Mouse (Mus musculus) hindbrain, postnatal 0 days (tissue): ENCODE measurements around the gene Sfmbt2. TPM values are rescaled to one million over a fixed set of nuclear protein-coding genes. Genes with fewer than 3 reads are reported as not detected.

Experiments used
- ATAC-seq: fragments of 200-750 bp; cut with Nextera tagmentation; 2 replicates; pipeline ENCODE4 v1.8.0; 2017; ENCODE audit warnings: mild to moderate bottlenecking, moderate TSS enrichment, moderate library complexity
- DNase-seq: peaks from one replicate; pipeline ENCODE4 v3.0.0-alpha.2; 2015; ENCODE audit warnings: low spot score
- H3K27ac ChIP-seq: fragments of 300-500 bp; sonication (generic); 2 replicates; pipeline ENCODE4 v1.5.1; 2014; ENCODE audit warnings: mild to moderate bottlenecking
- H3K27me3 ChIP-seq: fragments of 300-500 bp; sonication (generic); 2 replicates; pipeline ENCODE4 v1.6.1; 2014; ENCODE audit warnings: low read length, mixed read lengths; ENCODE audit not compliant: insufficient read depth
- H3K36me3 ChIP-seq: fragments of 300-500 bp; sonication (generic); 2 replicates; pipeline ENCODE4 v1.6.1; 2014; ENCODE audit warnings: low read length, mixed read lengths; ENCODE audit not compliant: insufficient read depth
- H3K4me1 ChIP-seq: fragments of 300-500 bp; sonication (generic); 2 replicates; pipeline ENCODE4 v1.6.1; 2014; ENCODE audit warnings: antibody characterized with exemption, low read length, mixed read lengths; ENCODE audit not compliant: insufficient read depth
- H3K4me2 ChIP-seq: fragments of 300-500 bp; sonication (generic); 2 replicates; pipeline ENCODE4 v1.6.1; 2014; ENCODE audit warnings: low read depth, mild to moderate bottlenecking, low read length, moderate library complexity, mixed read lengths
- H3K4me3 ChIP-seq: fragments of 300-500 bp; sonication (generic); 2 replicates; pipeline ENCODE4 v1.5.1; 2014; ENCODE audit warnings: low read length
- H3K9ac ChIP-seq: fragments of 300-500 bp; sonication (generic); replicated peaks from 2 replicates; pipeline ENCODE4 v1.6.1; 2014; ENCODE audit warnings: mild to moderate bottlenecking, low read length, moderate library complexity, mixed read lengths
- H3K9me3 ChIP-seq: fragments of 300-500 bp; sonication (generic); 2 replicates; pipeline ENCODE4 v1.6.1; 2016; ENCODE audit warnings: low read length, mixed read lengths
- CTCF ChIP-seq: IDR thresholded peaks from 2 replicates; pipeline ENCODE4 v1.5.1; 2016; ENCODE audit warnings: antibody characterized with exemption, control low read depth, low read depth
- WGBS: fragments of 180-500 bp; shearing (Covaris S2); extraction: QIAGEN DNeasy Blood & Tissue Kit; methylation state at CpG from one replicate; pipeline ENCODE4 v1.1.7; 2014; 5-methylcytosine and 5-hydroxymethylcytosine counted together
- polyA plus RNA-seq: library from polyadenylated mRNA; unstranded; fragments of >200 nt; fragmentation: Nextera tagmentation; extraction: Ambion mirVana; gene quantifications from 2 replicates; pipeline ENCODE4 v1.2.1, GENCODE M21; 2015
- total RNA-seq: library from RNA; depleted of rRNA; stranded (reverse); fragments of >200 nt; gene quantifications from 2 replicates; pipeline ENCODE4 v1.2.3, GENCODE M21; 2014

Gene Sfmbt2
- total and polyA plus RNA-seq, 2 experiments from 2014 or later, result 5.2 to 6.8 TPM

DNA sequence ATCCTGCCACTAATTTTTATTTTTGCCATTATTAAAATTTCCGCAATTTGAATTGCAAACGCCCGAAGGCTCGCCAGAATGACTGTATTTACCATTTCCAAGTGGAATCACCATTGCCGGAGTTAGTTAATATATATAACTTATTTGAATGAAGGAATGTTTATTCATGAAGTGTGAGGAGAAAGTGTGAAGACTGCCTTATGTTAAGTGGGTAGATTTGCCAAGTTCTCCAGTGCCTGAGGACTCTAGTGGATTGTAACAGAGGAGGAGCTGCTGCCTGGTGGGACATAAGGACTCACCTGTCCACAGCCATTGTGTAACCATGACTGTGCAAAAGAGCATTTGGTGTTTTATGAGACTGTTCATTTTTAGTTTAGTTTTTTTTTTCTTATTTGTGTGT lies 39.8 kb downstream of the Sfmbt2 start:
- Histone ChIP-seq H3K36me3 (no peaks in the 10 kb centered on the region), H3K9ac (no peak overlapping the region), H3K4me1 (no peaks in the 10 kb centered on the region), H3K27ac (no peak overlapping the region), H3K9me3 (no peaks in the 10 kb centered on the region), H3K4me3 (no peak overlapping the region), H3K4me2 (no peak overlapping the region), H3K27me3 (no peaks in the 10 kb centered on the region)
- TF ChIP-seq CTCF, result no peak
- no peak for DNase-seq
- ATAC-seq, result no peak
- 81% methylated on average over 5 of the region's 5 CpGs for WGBS

DNA sequence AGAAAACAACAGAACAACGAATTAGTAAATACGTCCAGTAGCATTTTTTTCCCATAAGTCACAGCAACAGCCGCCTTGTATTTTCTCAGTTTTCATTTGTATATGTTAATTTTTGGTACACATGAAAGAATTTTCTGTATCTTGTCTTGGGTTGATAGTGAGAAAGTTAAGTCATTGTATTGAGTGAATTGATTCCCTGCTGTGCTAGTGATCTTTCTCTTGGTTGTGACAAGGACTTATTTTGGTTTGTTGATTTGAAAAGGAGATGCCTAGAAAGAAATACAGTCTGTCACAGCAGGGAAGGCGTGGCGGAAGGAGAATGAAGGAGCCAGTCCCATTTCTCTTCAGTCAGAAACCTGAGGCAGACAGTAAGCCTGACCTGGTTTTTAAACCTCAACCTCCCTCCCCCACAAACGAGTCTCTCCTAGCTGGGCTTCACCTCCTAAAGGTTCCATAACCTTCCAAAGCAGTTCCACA lies 50.7 kb downstream of the Sfmbt2 start:
- no peak for TF ChIP-seq CTCF
- H3K27me3 ChIP-seq, result no peaks in the 10 kb centered on the region
- no peak overlapping the region for H3K9ac ChIP-seq
- H3K4me2 ChIP-seq, result no peak overlapping the region
- H3K4me1 ChIP-seq, result no peaks in the 10 kb centered on the region
- ATAC-seq (no peak), DNase-seq (no peak)
- WGBS, result 62% methylated on average over 6 of the region's 6 CpGs
- H3K9me3 ChIP-seq, result no peaks in the 10 kb centered on the region
- H3K27ac ChIP-seq, result no peak overlapping the region
- no peak overlapping the region for H3K4me3 ChIP-seq
- H3K36me3 ChIP-seq, result no peaks in the 10 kb centered on the region

DNA sequence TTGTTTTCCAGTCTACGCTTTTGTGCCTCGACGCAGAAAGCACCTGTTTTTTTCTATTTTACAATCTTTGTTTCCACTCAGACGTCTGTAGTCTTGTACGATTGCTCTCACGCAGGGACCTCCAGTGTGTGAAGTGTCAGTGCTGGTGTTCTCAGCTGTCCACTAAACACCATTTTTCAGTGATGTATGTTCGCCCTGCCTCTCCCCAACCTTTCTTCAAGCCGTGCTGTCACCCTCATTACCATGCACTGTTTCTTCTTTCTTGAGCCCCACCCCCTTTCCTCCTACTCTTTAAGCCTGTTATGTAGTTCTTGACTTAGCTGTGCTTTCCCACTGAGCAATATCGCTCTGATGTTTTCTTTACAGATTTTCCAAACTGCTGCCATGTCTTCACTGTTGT lies 67.0 kb downstream of the Sfmbt2 start:
- ATAC-seq, result no peak
- no peak overlapping the region for H3K4me3 ChIP-seq
- whole genome bisulfite sequencing, result 38% methylated on average over 9 of the region's 9 CpGs

DNA sequence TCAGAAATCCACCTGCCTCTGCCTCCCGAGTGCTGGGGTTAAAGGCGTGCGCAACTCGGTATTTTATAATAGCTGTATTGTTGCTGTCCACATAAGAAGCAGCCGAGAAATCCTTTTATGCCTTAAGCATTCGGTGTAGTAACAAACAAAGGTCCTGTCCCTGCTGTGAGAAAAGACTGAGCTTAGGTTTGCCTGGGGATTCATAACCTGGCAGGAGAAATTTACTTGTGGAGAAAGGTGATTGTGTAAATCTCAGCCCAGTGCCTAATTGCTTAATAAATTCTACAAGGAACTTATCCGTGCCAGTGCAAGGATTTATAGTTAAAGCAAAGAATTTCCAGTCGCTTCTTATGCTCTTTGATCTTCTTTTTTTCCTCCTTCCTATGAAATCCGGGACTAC lies 71.5 kb downstream of the Sfmbt2 start:
- no peaks in the 10 kb centered on the region for H3K4me1 ChIP-seq
- TF ChIP-seq CTCF, result no peak
- no peaks in the 10 kb centered on the region for H3K9me3 ChIP-seq
- H3K9ac ChIP-seq, result no peak overlapping the region
- DNase-seq, result no peak
- no peaks in the 10 kb centered on the region for H3K27me3 ChIP-seq
- H3K4me2 ChIP-seq, result no peak overlapping the region
- 73% methylated on average over 9 of the region's 9 CpGs for WGBS
- ATAC-seq, result no peak
- no peak overlapping the region for H3K4me3 ChIP-seq
- H3K27ac ChIP-seq, result no peak overlapping the region
- no peaks in the 10 kb centered on the region for H3K36me3 ChIP-seq

More for the DNA sequence above, 67.0 kb downstream of the Sfmbt2 start:
- DNase-seq, result no peak
- Histone ChIP-seq H3K9me3 (no peaks in the 10 kb centered on the region), H3K27me3 (no peaks in the 10 kb centered on the region), H3K27ac (no peak overlapping the region), H3K4me2 (no peak overlapping the region), H3K9ac (no peak overlapping the region), H3K36me3 (no peaks in the 10 kb centered on the region), H3K4me1 (no peaks in the 10 kb centered on the region)
- TF ChIP-seq CTCF, result no peak

DNA sequence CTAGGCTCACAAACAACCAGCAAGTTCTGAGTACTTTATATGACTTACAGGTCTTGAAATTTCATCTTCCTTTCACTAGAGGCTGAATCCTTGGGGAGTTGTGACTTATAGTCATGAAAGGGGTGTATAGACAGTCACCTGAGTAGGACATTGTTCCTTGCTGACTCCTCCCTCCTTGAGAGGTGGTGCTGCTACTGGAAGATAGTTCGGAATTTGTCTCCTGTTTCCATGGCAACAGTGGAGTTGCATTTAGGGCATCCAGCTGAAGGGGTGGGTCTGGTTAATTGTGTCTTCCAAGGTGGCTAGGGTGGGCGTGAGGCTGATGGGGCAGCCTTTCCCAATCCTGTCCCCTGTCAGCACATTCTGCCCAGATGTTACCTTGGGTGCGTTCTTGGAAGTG lies 83.3 kb downstream of the Sfmbt2 start:
- Histone ChIP-seq H3K9ac (no peak overlapping the region), H3K4me2 (no peak overlapping the region), H3K27me3 (no peaks in the 10 kb centered on the region), H3K4me1 (no peaks in the 10 kb centered on the region), H3K27ac (no peak overlapping the region), H3K36me3 (no peaks in the 10 kb centered on the region), H3K9me3 (no peaks in the 10 kb centered on the region), H3K4me3 (no peak overlapping the region)
- no peak for TF ChIP-seq CTCF
- peak; percentile 52 for DNase-seq
- WGBS, result 47% methylated on average over 3 of the region's 3 CpGs
- peak; percentile 46; the same call in 1 of the 2 replicates for ATAC-seq

DNA sequence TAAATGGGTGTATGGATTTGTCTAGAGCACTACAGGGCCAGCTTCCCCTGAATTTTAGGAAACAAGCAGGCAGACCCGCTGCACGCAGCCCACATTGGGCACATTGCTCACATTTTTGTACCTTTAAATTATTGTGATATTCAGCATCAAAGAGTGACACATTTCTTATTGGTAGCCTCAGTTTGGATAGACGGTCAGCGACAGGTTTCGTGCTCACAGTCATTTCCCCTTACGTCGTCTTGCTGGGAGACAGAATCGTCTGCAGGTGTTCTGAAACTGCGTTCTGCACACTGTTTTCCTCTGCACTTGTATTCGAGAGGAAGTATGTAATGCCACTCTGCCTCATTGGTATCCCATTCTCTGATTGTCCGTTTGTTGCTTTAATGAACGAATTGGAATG lies 88.0 kb downstream of the Sfmbt2 start:
- DNase-seq (no peak), ATAC-seq (no peak)
- Histone ChIP-seq H3K9ac (no peak overlapping the region), H3K9me3 (no peaks in the 10 kb centered on the region), H3K4me3 (no peak overlapping the region), H3K36me3 (no peaks in the 10 kb centered on the region), H3K4me1 (no peaks in the 10 kb centered on the region), H3K4me2 (no peak overlapping the region), H3K27ac (no peak overlapping the region), H3K27me3 (no peaks in the 10 kb centered on the region)
- no peak for TF ChIP-seq CTCF
- 89% methylated on average over 12 of the region's 12 CpGs for WGBS

DNA sequence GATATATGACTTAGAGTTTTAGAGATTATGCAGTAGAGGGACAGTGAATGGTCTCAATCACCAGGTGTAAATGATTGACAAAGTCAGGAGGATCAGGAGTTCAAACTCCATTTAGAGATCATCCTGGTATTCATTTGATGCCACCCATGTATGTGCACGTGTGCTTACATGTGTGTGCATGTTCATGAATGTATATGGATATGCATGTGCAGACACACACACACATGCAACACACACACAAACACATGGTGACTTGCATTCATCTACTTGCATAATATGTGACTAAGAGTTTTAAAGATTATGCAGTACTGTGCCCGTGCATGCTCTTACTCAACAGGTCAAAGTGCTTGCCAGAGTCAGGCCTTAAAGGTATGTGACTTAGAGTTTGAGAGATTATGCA lies 146.2 kb downstream of the Sfmbt2 start:
- WGBS, result 87% methylated on average over 2 of the region's 2 CpGs
- H3K27me3 ChIP-seq, result no peaks in the 10 kb centered on the region
- ATAC-seq, result no peak

More for the DNA sequence above, 146.2 kb downstream of the Sfmbt2 start:
- Histone ChIP-seq H3K4me1 (no peaks in the 10 kb centered on the region), H3K4me3 (no peak overlapping the region), H3K4me2 (no peak overlapping the region), H3K27ac (no peak overlapping the region), H3K9me3 (no peaks in the 10 kb centered on the region), H3K9ac (no peak overlapping the region), H3K36me3 (no peaks in the 10 kb centered on the region)
- DNase-seq, result no peak
- no peak for TF ChIP-seq CTCF
